Mouse (Mus musculus): Measurements from ENCODE around the gene Olfr1370. TPM values are rescaled to one million over a fixed set of nuclear protein-coding genes. Genes with fewer than 3 reads are reported as not detected.

The Olfr1370 gene
- polyA plus RNA-seq, 1 experiment from 2014 or later, result not detected

Other genes starting within 250 kb of the Olfr1370 start
- gene Olfr1369-ps1, start 36.5 kb upstream of the Olfr1370 start, polyA plus RNA-seq (2016; fragmentation: Nextera tagmentation; extraction: Ambion mirVana), result 0.04 and 0.09 TPM in 2 replicates
- not detected in 2 replicates for gene Olfr263, start 54.7 kb upstream of the Olfr1370 start, polyA plus RNA-seq (2016; fragmentation: Nextera tagmentation; extraction: Ambion mirVana)
- gene Olfr1368, start 70.9 kb upstream of the Olfr1370 start, polyA plus RNA-seq (2016; fragmentation: Nextera tagmentation; extraction: Ambion mirVana), result not detected in 2 replicates
- gene Trim27, start 104.5 kb upstream of the Olfr1370 start, polyA plus RNA-seq (2016; fragmentation: Nextera tagmentation; extraction: Ambion mirVana), result 180 and 191 TPM in 2 replicates
- not detected in 2 replicates for gene Gpx5, start 217.8 kb upstream of the Olfr1370 start, polyA plus RNA-seq (2016; fragmentation: Nextera tagmentation; extraction: Ambion mirVana)
- gene Gpx6, start 237.2 kb upstream of the Olfr1370 start, polyA plus RNA-seq (2016; fragmentation: Nextera tagmentation; extraction: Ambion mirVana), result 0.24 and 0.36 TPM in 2 replicates

All from embryonic facial prominence, embryonic 10.5 days (tissue).